Mouse (Mus musculus) hindbrain, embryonic 12.5 days (tissue): ENCODE measurements at regions not wholly inside any gene's neighbourhood (a gene's known extent, or its start where the extent isn't known, plus 50 kb on each side); places are given as distances from the start of the nearest gene placed in this dataset.
"Not testable (repeated sequence)": the region's sequence is repeated elsewhere in the genome, so short reads cannot be mapped to it uniquely, and the experiment has no call there.

Experiments used
- ATAC-seq: fragments of 200-750 bp; cut with Nextera tagmentation; 2 replicates; pipeline ENCODE4 v1.8.0; 2017; ENCODE audit warnings: moderate TSS enrichment; ENCODE audit not compliant: low FRiP score
- H3K27ac ChIP-seq: fragments of 300-500 bp; sonication (generic); 2 replicates; pipeline ENCODE4 v1.5.1; 2016; ENCODE audit warnings: mild to moderate bottlenecking
- H3K27me3 ChIP-seq: fragments of 300-500 bp; sonication (generic); 2 replicates; pipeline ENCODE4 v1.6.1; 2016; ENCODE audit warnings: mild to moderate bottlenecking
- H3K36me3 ChIP-seq: fragments of 300-500 bp; sonication (generic); 2 replicates; pipeline ENCODE4 v1.6.1; 2016; ENCODE audit warnings: mild to moderate bottlenecking
- H3K4me1 ChIP-seq: fragments of 300-500 bp; sonication (generic); 2 replicates; pipeline ENCODE4 v1.6.1; 2016
- H3K4me2 ChIP-seq: fragments of 300-500 bp; sonication (generic); replicated peaks from 2 replicates; pipeline ENCODE4 v1.6.1; 2016; ENCODE audit warnings: mild to moderate bottlenecking
- H3K4me3 ChIP-seq: fragments of 300-500 bp; sonication (generic); 2 replicates; pipeline ENCODE4 v1.5.1; 2016; ENCODE audit warnings: mild to moderate bottlenecking
- H3K9ac ChIP-seq: fragments of 300-500 bp; sonication (generic); 2 replicates; pipeline ENCODE4 v1.6.1; 2016; ENCODE audit warnings: mild to moderate bottlenecking, moderate library complexity
- H3K9me3 ChIP-seq: fragments of 300-500 bp; sonication (generic); replicated peaks from 2 replicates; pipeline ENCODE4 v1.6.1; 2016; ENCODE audit warnings: mild to moderate bottlenecking
- WGBS: fragments of 180-500 bp; shearing (Covaris S2); methylation state at CpG from one replicate; pipeline ENCODE4 v1.1.7; 2016; 5-methylcytosine and 5-hydroxymethylcytosine counted together

- not testable (repeated sequence) for H3K9me3 ChIP-seq, H3K9ac ChIP-seq, H3K4me1 ChIP-seq, H3K4me3 ChIP-seq, H3K27ac ChIP-seq, ATAC-seq, H3K27me3 ChIP-seq, H3K4me2 ChIP-seq, H3K36me3 ChIP-seq
- WGBS, result 71% methylated on average over 8 of the region's 8 CpGs
These were observed 504.3 kb downstream of the Adam6a start for GRCm38 (mm10) chr12:114047991-114048390.

GRCm38 (mm10) chr12:114053341-114053740 is 509.6 kb downstream of the Adam6a start:
- no peaks in the 10 kb centered on the region for H3K4me1 ChIP-seq
- H3K9ac ChIP-seq, result no peak overlapping the region
- no peaks in the 10 kb centered on the region for H3K27me3 ChIP-seq
- no peak for ATAC-seq
- 95% methylated on average over 2 of the region's 2 CpGs for WGBS
- H3K27ac ChIP-seq, result no peak overlapping the region
- no peak overlapping the region for H3K4me3 ChIP-seq
- no peaks in the 10 kb centered on the region for H3K9me3 ChIP-seq
- H3K4me2 ChIP-seq, result no peak overlapping the region
- no peaks in the 10 kb centered on the region for H3K36me3 ChIP-seq

- Histone ChIP-seq H3K9me3 (0 out of 2 replicates have a peak, but pooled peaks cover 4% of the 10 kb centered on the region), H3K36me3 (no peaks in the 10 kb centered on the region), H3K4me1 (no peaks in the 10 kb centered on the region), H3K27ac (no peak overlapping the region), H3K4me3 (no peak overlapping the region), H3K9ac (no peak overlapping the region), H3K4me2 (no peak overlapping the region), H3K27me3 (no peaks in the 10 kb centered on the region)
- 66% methylated on average over 3 of the region's 3 CpGs for WGBS
- ATAC-seq, result no peak
These were observed 515.9 kb downstream of the Adam6a start for GRCm38 (mm10) chr12:114059615-114060014.

- H3K9ac ChIP-seq, result no peak overlapping the region
- H3K4me2 ChIP-seq, result no peak overlapping the region
- H3K4me3 ChIP-seq, result no peak overlapping the region
- H3K36me3 ChIP-seq, result no peaks in the 10 kb centered on the region
- no peaks in the 10 kb centered on the region for H3K27me3 ChIP-seq
- peaks cover 8% of the 10 kb centered on the region for H3K9me3 ChIP-seq
- no peak overlapping the region for H3K27ac ChIP-seq
- H3K4me1 ChIP-seq, result no peaks in the 10 kb centered on the region
- ATAC-seq, result no peak
These were observed 523.5 kb downstream of the Adam6a start for GRCm38 (mm10) chr12:114067166-114067565.

GRCm38 (mm10) chr12:114108731-114109130 is 565.0 kb downstream of the Adam6a start:
- WGBS, result 85% methylated on average over 4 of the region's 4 CpGs
- ATAC-seq, H3K36me3 ChIP-seq, H3K4me2 ChIP-seq, H3K27me3 ChIP-seq, H3K27ac ChIP-seq, H3K9ac ChIP-seq, H3K4me1 ChIP-seq, H3K4me3 ChIP-seq: not testable (repeated sequence)
- peaks cover 13% of the 10 kb centered on the region; the same call in 1 of the 2 replicates for H3K9me3 ChIP-seq

GRCm38 (mm10) chr12:114134897-114135296 is 591.2 kb downstream of the Adam6a start:
- H3K27ac ChIP-seq, result no peak overlapping the region
- H3K9me3 ChIP-seq, result peaks cover 17% of the 10 kb centered on the region; the same call in 1 of the 2 replicates
- no peak for ATAC-seq
- 39% methylated on average over 1 of the region's 1 CpGs for WGBS
- no peaks in the 10 kb centered on the region for H3K27me3 ChIP-seq
- H3K9ac ChIP-seq, result no peak overlapping the region
- H3K36me3 ChIP-seq, result no peaks in the 10 kb centered on the region
- H3K4me3 ChIP-seq, result no peak overlapping the region
- H3K4me2 ChIP-seq, result no peak overlapping the region
- H3K4me1 ChIP-seq, result no peaks in the 10 kb centered on the region

GRCm38 (mm10) chr12:114148779-114149178 is 605.1 kb downstream of the Adam6a start:
- Histone ChIP-seq H3K36me3 (no peaks in the 10 kb centered on the region), H3K27me3 (no peaks in the 10 kb centered on the region), H3K9ac (no peak overlapping the region), H3K27ac (no peak overlapping the region), H3K4me1 (no peaks in the 10 kb centered on the region), H3K4me3 (no peak overlapping the region), H3K9me3 (peaks cover 56% of the 10 kb centered on the region), H3K4me2 (no peak overlapping the region)
- 81% methylated on average over 4 of the region's 4 CpGs for WGBS
- no peak for ATAC-seq

- Histone ChIP-seq H3K4me1 (no peaks in the 10 kb centered on the region), H3K27me3 (no peaks in the 10 kb centered on the region), H3K9ac (no peak overlapping the region), H3K27ac (no peak overlapping the region), H3K9me3 (peaks cover 8% of the 10 kb centered on the region), H3K4me2 (no peak overlapping the region), H3K36me3 (no peaks in the 10 kb centered on the region), H3K4me3 (no peak overlapping the region)
- WGBS, result 79% methylated on average over 2 of the region's 2 CpGs
- ATAC-seq, result no peak
These were observed 628.6 kb downstream of the Adam6a start for GRCm38 (mm10) chr12:114172305-114172704.

GRCm38 (mm10) chr12:114199521-114199920 is 655.8 kb downstream of the Adam6a start:
- H3K4me2 ChIP-seq, result no peak overlapping the region
- 78% methylated on average over 1 of the region's 1 CpGs for WGBS
- H3K4me3 ChIP-seq, result no peak overlapping the region

GRCm38 (mm10) chr12:114222541-114222940 is 678.8 kb downstream of the Adam6a start:
- H3K27ac ChIP-seq, result no peak overlapping the region
- WGBS, result 24% methylated on average over 3 of the region's 3 CpGs
- H3K4me2 ChIP-seq, result no peak overlapping the region
- peaks cover 32% of the 10 kb centered on the region for H3K9me3 ChIP-seq
- H3K36me3 ChIP-seq, result no peaks in the 10 kb centered on the region
- H3K9ac ChIP-seq, result no peak overlapping the region
- no peak overlapping the region for H3K4me3 ChIP-seq
- no peak for ATAC-seq
- H3K4me1 ChIP-seq, result no peaks in the 10 kb centered on the region
- H3K27me3 ChIP-seq, result no peaks in the 10 kb centered on the region

More at GRCm38 (mm10) chr12:114199521-114199920, 655.8 kb downstream of the Adam6a start:
- no peak for ATAC-seq
- Histone ChIP-seq H3K4me1 (no peaks in the 10 kb centered on the region), H3K9me3 (peaks cover 21% of the 10 kb centered on the region), H3K36me3 (no peaks in the 10 kb centered on the region), H3K27ac (no peak overlapping the region), H3K9ac (no peak overlapping the region), H3K27me3 (no peaks in the 10 kb centered on the region)
